ENCODE assay signal across 8 mouse cellular contexts in genomic region chr10:39557851-39558250, GRCm38 (mm10). TPM values are rescaled to one million over a fixed set of nuclear protein-coding genes. Genes with fewer than 3 reads are reported as not detected.
DNase-seq lines count a peak whose midpoint lies in the region; ATAC-seq and TF ChIP-seq lines count a peak whose summit lies in the region.

No protein-coding gene starts in this region.

- H3K9ac ChIP-seq in forebrain, embryonic 15.5 days (replicated peaks): no peak overlapping the region
- H3K9ac ChIP-seq in hindbrain, embryonic 15.5 days: 0 out of 2 replicates have a peak overlapping the region, but pooled peaks have one; percentile 7
- peak overlapping the region; percentile 49; the same call in 1 of the 2 replicates for H3K9ac ChIP-seq in stomach, embryonic 16.5 days (ENCODE audit: low read length)

- no peak for ATAC-seq in forebrain, embryonic 15.5 days (replicated peaks)
- ATAC-seq in hindbrain, embryonic 15.5 days (ENCODE audit: low FRiP score, low read depth): 0 out of 2 replicates have a peak, but pooled peaks have one; percentile 13
- peak; percentile 54; the same call in 1 of the 2 replicates for ATAC-seq in stomach, embryonic 16.5 days (ENCODE audit: insufficient read depth, low FRiP score)

- H3K27me3 ChIP-seq in forebrain, embryonic 15.5 days: no peaks in the 10 kb centered on the region
- H3K27me3 ChIP-seq in hindbrain, embryonic 15.5 days: no peaks in the 10 kb centered on the region
- no peaks in the 10 kb centered on the region for H3K27me3 ChIP-seq in stomach, embryonic 16.5 days (ENCODE audit: control insufficient read depth, insufficient read depth, low read length)

- no peak for TF ChIP-seq CTCF in lung, adult 2 months (IDR thresholded peaks at IDR 0.05; ENCODE audit: insufficient read depth, low read length)

- intact Hi-C loops in left cerebral cortex, postnatal 4 days (cut with DNase I): no loop called here

- no peak overlapping the region for H3K4me2 ChIP-seq in forebrain, embryonic 15.5 days (replicated peaks)
- H3K4me2 ChIP-seq in hindbrain, embryonic 15.5 days: no peak overlapping the region
- no peak overlapping the region for H3K4me2 ChIP-seq in stomach, embryonic 16.5 days (ENCODE audit: low read depth, low read length)

- H3K4me1 ChIP-seq in forebrain, embryonic 15.5 days: peaks cover 49% of the 10 kb centered on the region
- peaks cover 68% of the 10 kb centered on the region for H3K4me1 ChIP-seq in hindbrain, embryonic 15.5 days (replicated peaks)
- H3K4me1 ChIP-seq in lung, adult 2 months (ENCODE audit: control insufficient read depth, insufficient read depth, low read length): peaks cover 16% of the 10 kb centered on the region
- H3K4me1 ChIP-seq in stomach, embryonic 16.5 days (ENCODE audit: control insufficient read depth, insufficient read depth, low read length): peaks cover 49% of the 10 kb centered on the region

- DNase-seq in adrenal gland, postnatal 25 days: peak; percentile 43
- DNase-seq in lung, adult 2 months: peak; percentile 52
- no peak for DNase-seq in cerebellum, postnatal 25 days
- DNase-seq in B cell, adult 2 months: no peak
- DNase-seq in left cerebral cortex, postnatal 4 days: no peak

- H3K4me3 ChIP-seq in forebrain, embryonic 15.5 days: no peak overlapping the region
- no peak overlapping the region for H3K4me3 ChIP-seq in hindbrain, embryonic 15.5 days
- no peak overlapping the region for H3K4me3 ChIP-seq in lung, adult 2 months (replicated peaks; ENCODE audit: extremely low read depth, low read depth, low read length)
- H3K4me3 ChIP-seq in stomach, embryonic 16.5 days (replicated peaks; ENCODE audit: low read length): no peak overlapping the region

- H3K36me3 ChIP-seq in forebrain, embryonic 15.5 days: no peaks in the 10 kb centered on the region
- H3K36me3 ChIP-seq in hindbrain, embryonic 15.5 days: no peaks in the 10 kb centered on the region
- H3K36me3 ChIP-seq in stomach, embryonic 16.5 days (ENCODE audit: control insufficient read depth, insufficient read depth, low read length): no peaks in the 10 kb centered on the region

- no peaks in the 10 kb centered on the region for H3K9me3 ChIP-seq in forebrain, embryonic 15.5 days
- no peaks in the 10 kb centered on the region for H3K9me3 ChIP-seq in hindbrain, embryonic 15.5 days
- no peaks in the 10 kb centered on the region for H3K9me3 ChIP-seq in stomach, embryonic 16.5 days (replicated peaks; ENCODE audit: control insufficient read depth, low read length)

- 55% methylated on average over 7 of the region's 7 CpGs for WGBS in forebrain, embryonic 15.5 days
- 48% methylated on average over 7 of the region's 7 CpGs for WGBS in hindbrain, embryonic 15.5 days
- WGBS in lung, adult 2 months: 57% methylated on average over 7 of the region's 7 CpGs
- 48% methylated on average over 7 of the region's 7 CpGs for WGBS in stomach, embryonic 16.5 days

- TF ChIP-seq POLR2A in lung, adult 2 months (IDR thresholded peaks at IDR 0.05; ENCODE audit: borderline replicate concordance, extremely low read depth, low read depth, low read length): no peak

- peak overlapping the region; percentile 47; the same call in 1 of the 2 replicates for H3K27ac ChIP-seq in forebrain, embryonic 15.5 days (replicated peaks)
- H3K27ac ChIP-seq in hindbrain, embryonic 15.5 days (replicated peaks): peak overlapping the region; percentile 73
- H3K27ac ChIP-seq in stomach, embryonic 16.5 days (ENCODE audit: low read length): peak overlapping the region; percentile 65

RNA-seq across cellular contexts. Expression of gene Traf3ip2, which starts 54.9 kb away (rescaled TPM):
- 24.4 and 26.0 TPM in 2 replicates for total RNA-seq in adrenal gland, postnatal 25 days (2021)
- polyA plus RNA-seq in forebrain, embryonic 15.5 days (2015; fragmentation: Nextera tagmentation; extraction: Ambion mirVana): 4.5 and 5.0 TPM in 2 replicates
- polyA plus RNA-seq in hindbrain, embryonic 15.5 days (2015; fragmentation: Nextera tagmentation; extraction: Ambion mirVana): 7.4 and 7.9 TPM in 2 replicates
- polyA plus RNA-seq in lung, adult 2 months (2012; rRNA removed): 20.0 and 23.2 TPM in 2 replicates
- 32.1 and 33.1 TPM in 2 replicates for polyA plus RNA-seq in stomach, embryonic 16.5 days (2015; fragmentation: Nextera tagmentation; extraction: Ambion mirVana)
- total RNA-seq in left cerebral cortex, postnatal 4 days (2021): 1 to 10 TPM in 1 of 2 experiments, under 1 TPM in 1; 0.52 to 1.5 TPM

Comparison
In these comparisons a context has a peak if more than half of its experiments do, and no peak if none do; other contexts are left out.
1. DNase-seq: peak in adrenal gland, postnatal 25 days (single experiment) and lung, adult 2 months (single experiment); none in cerebellum, postnatal 25 days (0 of 2), B cell, adult 2 months (0 of 2) and left cerebral cortex, postnatal 4 days (single experiment).
2. Peak in every context shown above with its lines, with median percentiles within 50 percentile points of each other: H3K27ac ChIP-seq.